Mouse (Mus musculus): Measurements from ENCODE around the gene Rarg. TPM values are rescaled to one million over a fixed set of nuclear protein-coding genes. Genes with fewer than 3 reads are reported as not detected.

The Rarg gene
- total and polyA plus RNA-seq, 2 experiments from 2014 or later = 3.9 to 12.6 TPM

- Histone ChIP-seq H3K36me3 (ENCODE audit: insufficient read depth, low read length) (no peaks in the 10 kb centered on the region), H3K27me3 (ENCODE audit: insufficient read depth, low read length) (peaks cover 25% of the 10 kb centered on the region), H3K4me1 (ENCODE audit: insufficient read depth, low read length) (peaks cover 8% of the 10 kb centered on the region; the same call in 1 of the 2 replicates), H3K27ac (ENCODE audit: low read depth, low read length) (peak overlapping the region; percentile 59), H3K4me2 (ENCODE audit: low read depth, low read length, poor library complexity, severe bottlenecking) (peak overlapping the region; percentile 93), H3K4me3 (ENCODE audit: low read depth, low read length) (peak overlapping the region; percentile 50), H3K9me3 (ENCODE audit: low read length) (no peaks in the 10 kb centered on the region), H3K9ac (replicated peaks; ENCODE audit: low read length, poor library complexity, severe bottlenecking) (peak overlapping the region; percentile 69)
- peak; percentile 26 for DNase-seq (ENCODE audit: low spot score)
- peak; percentile 14; the same call in 1 of the 2 replicates for ATAC-seq (ENCODE audit: low FRiP score)
- no peak for TF ChIP-seq CTCF (IDR thresholded peaks at IDR 0.05)
- under 1% methylated on average over 51 of the region's 65 CpGs for WGBS
Observed at GRCm38 (mm10) chr15:102247252-102248130, 9.8 kb downstream of the Rarg start.

GRCm38 (mm10) chr15:102246866-102247251, 10.5 kb downstream of the Rarg start:
- Histone ChIP-seq H3K9me3 (ENCODE audit: low read length) (no peaks in the 10 kb centered on the region), H3K9ac (replicated peaks; ENCODE audit: low read length, poor library complexity, severe bottlenecking) (peak overlapping the region; percentile 69), H3K4me1 (ENCODE audit: insufficient read depth, low read length) (peaks cover 8% of the 10 kb centered on the region; the same call in 1 of the 2 replicates), H3K27me3 (ENCODE audit: insufficient read depth, low read length) (peaks cover 25% of the 10 kb centered on the region), H3K4me3 (ENCODE audit: low read depth, low read length) (peak overlapping the region; percentile 50), H3K36me3 (ENCODE audit: insufficient read depth, low read length) (no peaks in the 10 kb centered on the region), H3K4me2 (ENCODE audit: low read depth, low read length, poor library complexity, severe bottlenecking) (peak overlapping the region; percentile 93), H3K27ac (ENCODE audit: low read depth, low read length) (peak overlapping the region; percentile 59)
- DNase-seq (ENCODE audit: low spot score) (peak; percentile 94), ATAC-seq (ENCODE audit: low FRiP score) (peak; percentile 78)
- TF ChIP-seq CTCF (IDR thresholded peaks at IDR 0.05) = no peak
- 0% methylated on average over 31 of the region's 35 CpGs for WGBS

- ATAC-seq (ENCODE audit: low FRiP score) = peak; percentile 81
- Histone ChIP-seq H3K27ac (ENCODE audit: low read depth, low read length) (peak overlapping the region; percentile 48), H3K9me3 (ENCODE audit: low read length) (no peaks in the 10 kb centered on the region), H3K4me2 (ENCODE audit: low read depth, low read length, poor library complexity, severe bottlenecking) (peak overlapping the region; percentile 93), H3K9ac (replicated peaks; ENCODE audit: low read length, poor library complexity, severe bottlenecking) (peak overlapping the region; percentile 69), H3K4me3 (ENCODE audit: low read depth, low read length) (peak overlapping the region; percentile 50), H3K36me3 (ENCODE audit: insufficient read depth, low read length) (no peaks in the 10 kb centered on the region), H3K27me3 (ENCODE audit: insufficient read depth, low read length) (peaks cover 25% of the 10 kb centered on the region), H3K4me1 (ENCODE audit: insufficient read depth, low read length) (peaks cover 8% of the 10 kb centered on the region; the same call in 1 of the 2 replicates)
- no peak for TF ChIP-seq CTCF (IDR thresholded peaks at IDR 0.05)
- peak; percentile 82 for DNase-seq (ENCODE audit: low spot score)
- WGBS = 1% methylated on average over 38 of the region's 44 CpGs
Observed at GRCm38 (mm10) chr15:102245891-102246741, 11.2 kb downstream of the Rarg start.

GRCm38 (mm10) chr15:102245461-102245881, 11.8 kb downstream of the Rarg start:
- TF ChIP-seq CTCF (IDR thresholded peaks at IDR 0.05) = no peak
- ATAC-seq (ENCODE audit: low FRiP score) (no peak), DNase-seq (ENCODE audit: low spot score) (no peak)
- H3K27me3 ChIP-seq (ENCODE audit: insufficient read depth, low read length) = peaks cover 25% of the 10 kb centered on the region
- H3K4me1 ChIP-seq (ENCODE audit: insufficient read depth, low read length) = peaks cover 8% of the 10 kb centered on the region; the same call in 1 of the 2 replicates
- 0 out of 2 replicates have a peak overlapping the region, but pooled peaks have one; percentile 69 for H3K9ac ChIP-seq (replicated peaks; ENCODE audit: low read length, poor library complexity, severe bottlenecking)
- no peaks in the 10 kb centered on the region for H3K36me3 ChIP-seq (ENCODE audit: insufficient read depth, low read length)
- 7% methylated on average over 14 of the region's 14 CpGs for WGBS
- peak overlapping the region; percentile 50 for H3K4me3 ChIP-seq (ENCODE audit: low read depth, low read length)
- no peaks in the 10 kb centered on the region for H3K9me3 ChIP-seq (ENCODE audit: low read length)
- H3K4me2 ChIP-seq (ENCODE audit: low read depth, low read length, poor library complexity, severe bottlenecking) = peak overlapping the region; percentile 93
- H3K27ac ChIP-seq (ENCODE audit: low read depth, low read length) = no peak overlapping the region

GRCm38 (mm10) chr15:102244306-102245191, 12.8 kb downstream of the Rarg start:
- no peak for TF ChIP-seq CTCF (IDR thresholded peaks at IDR 0.05)

More at GRCm38 (mm10) chr15:102244306-102245191, 12.8 kb downstream of the Rarg start:
- Histone ChIP-seq H3K4me1 (ENCODE audit: insufficient read depth, low read length) (peaks cover 8% of the 10 kb centered on the region; the same call in 1 of the 2 replicates), H3K9ac (replicated peaks; ENCODE audit: low read length, poor library complexity, severe bottlenecking) (no peak overlapping the region), H3K9me3 (ENCODE audit: low read length) (no peaks in the 10 kb centered on the region), H3K4me3 (ENCODE audit: low read depth, low read length) (peak overlapping the region; percentile 50), H3K27ac (ENCODE audit: low read depth, low read length) (no peak overlapping the region), H3K36me3 (ENCODE audit: insufficient read depth, low read length) (no peaks in the 10 kb centered on the region), H3K27me3 (ENCODE audit: insufficient read depth, low read length) (peaks cover 16% of the 10 kb centered on the region), H3K4me2 (ENCODE audit: low read depth, low read length, poor library complexity, severe bottlenecking) (peak overlapping the region; percentile 93)
- WGBS = 11% methylated on average over 19 of the region's 19 CpGs
- no peak for ATAC-seq (ENCODE audit: low FRiP score)
- no peak for DNase-seq (ENCODE audit: low spot score)

All from midbrain, postnatal 0 days (tissue).